Mouse (Mus musculus) lung, postnatal 25 days (tissue): ENCODE measurements around the gene Pde4d.

Experiments used
- DNase-seq: peaks from one replicate; pipeline ENCODE4 v3.0.0; 2022; ENCODE audit warnings: low spot score

Pde4d gene

GRCm38 (mm10) chr13:109175852-109176621 lies 726.3 kb downstream of the Pde4d start:
- no peak for DNase-seq

GRCm38 (mm10) chr13:109181363-109181762 lies 731.6 kb downstream of the Pde4d start:
- no peak for DNase-seq

GRCm38 (mm10) chr13:109190652-109191051 lies 740.9 kb downstream of the Pde4d start:
- no peak for DNase-seq

GRCm38 (mm10) chr13:109191176-109191575 lies 741.4 kb downstream of the Pde4d start:
- DNase-seq: no peak

GRCm38 (mm10) chr13:109205541-109205940 lies 755.8 kb downstream of the Pde4d start:
- DNase-seq: no peak

- DNase-seq: no peak
Observed at GRCm38 (mm10) chr13:109208607-109209006, 758.9 kb downstream of the Pde4d start.

- DNase-seq: peak; percentile 50
Observed at GRCm38 (mm10) chr13:109209413-109209812, 759.7 kb downstream of the Pde4d start.

GRCm38 (mm10) chr13:109210403-109210802 lies 760.7 kb downstream of the Pde4d start:
- DNase-seq: peak; percentile 72

GRCm38 (mm10) chr13:109211471-109211870 lies 761.7 kb downstream of the Pde4d start:
- DNase-seq: no peak

- DNase-seq: no peak
Observed at GRCm38 (mm10) chr13:109211941-109212487, 762.3 kb downstream of the Pde4d start.

- no peak for DNase-seq
Observed at GRCm38 (mm10) chr13:109212788-109213473, 763.2 kb downstream of the Pde4d start.

GRCm38 (mm10) chr13:109219019-109219725 lies 769.4 kb downstream of the Pde4d start:
- DNase-seq: no peak

GRCm38 (mm10) chr13:109228967-109229617 lies 779.3 kb downstream of the Pde4d start:
- DNase-seq: peak; percentile 74

- peak; percentile 45 for DNase-seq
Observed at GRCm38 (mm10) chr13:109229618-109230334, 780.0 kb downstream of the Pde4d start.

GRCm38 (mm10) chr13:109230335-109230987 lies 780.7 kb downstream of the Pde4d start:
- no peak for DNase-seq

- DNase-seq: no peak
Observed at GRCm38 (mm10) chr13:109231848-109232460, 782.2 kb downstream of the Pde4d start.

- DNase-seq: no peak
Observed at GRCm38 (mm10) chr13:109232531-109232930, 782.8 kb downstream of the Pde4d start.

GRCm38 (mm10) chr13:109233911-109234613 lies 784.3 kb downstream of the Pde4d start:
- DNase-seq: no peak

GRCm38 (mm10) chr13:109236047-109236446 lies 786.3 kb downstream of the Pde4d start:
- DNase-seq: no peak

- DNase-seq: peak; percentile 31
Observed at GRCm38 (mm10) chr13:109238670-109239069, 788.9 kb downstream of the Pde4d start.
